Mouse (Mus musculus) cerebellum, adult 11-12 months (tissue): ENCODE results near the gene Shb.

ENCODE experiments used
- DNase-seq: peaks from one replicate; pipeline ENCODE4 v3.0.0; 2022

Shb gene

GRCm38 (mm10) chr4:45480595-45480994, 51.7 kb downstream of the Shb start:
- no peak for DNase-seq

GRCm38 (mm10) chr4:45479433-45479832, 52.8 kb downstream of the Shb start:
- DNase-seq: no peak

- DNase-seq: peak; percentile 27
Observed at GRCm38 (mm10) chr4:45478178-45478577, 54.1 kb downstream of the Shb start.

- DNase-seq: no peak
Observed at GRCm38 (mm10) chr4:45477047-45477446, 55.2 kb downstream of the Shb start.

- DNase-seq: no peak
Observed at GRCm38 (mm10) chr4:45474832-45475231, 57.4 kb downstream of the Shb start.

DNA sequence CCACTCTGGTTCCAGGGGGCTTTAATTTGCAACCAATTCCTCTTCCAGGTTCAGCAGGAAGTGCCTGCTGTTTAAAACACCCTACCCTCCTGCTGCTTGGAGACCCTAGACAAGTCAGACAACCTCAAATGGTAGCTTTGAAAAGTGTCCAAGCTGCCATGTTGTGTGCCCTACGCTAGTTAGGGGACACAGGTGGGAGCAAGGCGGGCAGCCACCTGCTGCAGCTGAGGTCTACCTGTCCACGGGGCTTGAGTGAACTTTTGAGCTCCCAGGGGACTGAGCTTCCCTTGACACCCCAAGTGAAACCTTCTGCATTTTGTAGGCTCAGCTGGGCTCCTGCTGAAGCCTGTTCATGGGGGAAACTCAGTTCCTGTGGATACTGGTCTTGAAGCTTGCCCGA, 58.1 kb downstream of the Shb start:
- no peak for DNase-seq

DNA sequence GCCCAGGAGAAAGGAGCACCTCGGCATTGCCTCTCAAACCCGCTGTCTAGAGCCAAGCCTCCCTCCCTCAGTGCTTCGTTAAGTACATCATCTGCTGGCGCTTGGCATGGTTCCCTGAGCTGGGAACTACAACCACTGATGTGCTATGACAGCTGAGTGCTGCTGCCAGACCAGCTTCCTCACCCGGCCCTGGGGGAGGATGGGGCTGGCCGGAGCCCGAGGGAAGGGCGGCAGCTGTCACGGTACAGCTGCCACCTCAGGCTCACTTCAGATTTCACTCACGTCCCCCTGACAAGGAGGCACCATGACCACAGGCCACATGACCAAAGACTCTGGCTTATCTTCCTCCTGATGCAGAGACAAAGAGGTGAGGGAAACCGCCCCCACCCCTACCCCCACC, 59.1 kb downstream of the Shb start:
- DNase-seq: peak; percentile 16

- DNase-seq: no peak
Observed at GRCm38 (mm10) chr4:45472706-45473105, 59.6 kb downstream of the Shb start.

- DNase-seq: no peak
Observed at GRCm38 (mm10) chr4:45471654-45472556, 60.4 kb downstream of the Shb start.

DNA sequence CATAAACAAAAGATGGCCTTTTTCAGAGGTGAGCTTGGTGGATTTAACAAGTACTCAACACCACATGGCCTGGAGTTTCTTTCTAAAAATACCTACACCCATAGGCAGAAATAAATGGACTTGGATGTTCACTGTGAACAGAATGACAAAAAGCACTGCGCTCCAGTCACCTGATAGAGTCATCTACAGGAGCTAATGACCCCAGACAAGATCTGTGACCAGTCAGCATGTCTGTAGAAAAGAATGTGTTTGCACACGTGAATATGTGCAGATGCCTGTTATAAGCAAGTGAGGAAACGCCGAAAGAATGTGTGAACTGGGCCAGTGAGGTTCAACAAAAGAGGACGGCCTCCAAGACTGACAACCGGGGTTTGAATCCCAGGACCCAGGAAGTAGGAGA, 63.2 kb downstream of the Shb start:
- DNase-seq: no peak

DNA sequence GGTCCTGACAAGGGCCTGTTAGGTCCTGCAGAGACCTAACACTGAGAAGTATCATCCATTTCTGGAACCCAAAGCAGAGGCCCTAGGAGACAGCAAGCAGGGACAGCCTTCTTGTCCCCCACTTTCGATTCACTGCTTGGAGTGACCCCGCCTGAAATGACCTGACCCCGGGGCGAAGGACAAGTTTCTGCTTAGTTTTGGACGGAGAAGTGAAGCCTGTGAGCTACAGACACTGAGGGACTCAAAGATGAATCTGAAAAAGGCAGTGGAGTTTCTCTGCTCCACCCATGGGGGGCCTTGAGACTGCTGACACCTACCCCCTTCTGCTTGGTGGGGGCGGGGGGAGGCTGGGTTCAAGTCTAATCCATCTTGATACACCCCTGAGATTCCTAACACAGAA, 63.8 kb downstream of the Shb start:
- DNase-seq: no peak

GRCm38 (mm10) chr4:45467115-45467912, 65.0 kb downstream of the Shb start:
- DNase-seq: peak; percentile 78

GRCm38 (mm10) chr4:45464941-45465340, 67.3 kb downstream of the Shb start:
- DNase-seq: no peak

- no peak for DNase-seq
Observed at GRCm38 (mm10) chr4:45464528-45464927, 67.7 kb downstream of the Shb start.

DNA sequence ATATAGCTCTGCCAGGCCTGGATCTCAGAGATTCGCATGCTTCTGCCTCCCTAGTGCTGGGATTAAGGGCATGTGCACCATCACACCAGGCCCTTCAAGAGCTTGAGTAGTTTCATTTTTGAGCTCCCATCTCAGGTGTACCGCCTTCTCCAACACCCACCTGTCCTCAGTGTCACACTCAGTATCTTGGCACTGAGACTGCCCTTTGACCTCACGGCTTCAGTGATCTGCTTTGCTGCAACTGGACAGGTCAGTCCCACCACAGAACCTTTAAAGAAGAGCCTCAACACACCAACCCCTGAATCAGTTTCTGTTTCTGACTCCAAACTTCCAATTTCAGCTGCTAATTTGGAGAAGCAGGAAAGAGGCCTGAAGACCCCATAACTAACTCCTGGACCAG, 68.1 kb downstream of the Shb start:
- DNase-seq: no peak

DNA sequence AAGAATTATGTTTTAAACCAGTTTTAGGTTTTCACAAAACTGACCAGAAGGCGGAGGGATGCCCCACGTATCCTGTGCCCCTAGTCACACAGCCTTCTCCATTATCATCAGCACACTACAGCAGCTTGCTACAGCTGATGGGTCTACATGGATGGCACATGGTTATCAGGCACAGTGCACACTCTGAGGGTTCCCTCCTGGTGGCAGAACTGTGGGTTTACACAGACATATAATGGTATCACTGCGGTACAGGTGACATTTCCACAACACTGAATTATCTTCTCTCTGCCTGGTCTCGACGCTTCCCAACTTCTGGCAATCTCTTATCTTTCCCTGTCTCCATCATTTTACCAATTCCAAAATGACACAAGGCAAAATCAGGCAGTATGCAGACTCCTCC, 69.6 kb downstream of the Shb start:
- no peak for DNase-seq

- DNase-seq: no peak
Observed at GRCm38 (mm10) chr4:45461661-45462060, 70.6 kb downstream of the Shb start.

GRCm38 (mm10) chr4:45459375-45459774, 72.9 kb downstream of the Shb start:
- no peak for DNase-seq

GRCm38 (mm10) chr4:45457543-45457942, 74.7 kb downstream of the Shb start:
- no peak for DNase-seq

- no peak for DNase-seq
Observed at GRCm38 (mm10) chr4:45455001-45455400, 77.3 kb downstream of the Shb start.

GRCm38 (mm10) chr4:45453271-45453851, 78.9 kb downstream of the Shb start:
- DNase-seq: no peak

DNA sequence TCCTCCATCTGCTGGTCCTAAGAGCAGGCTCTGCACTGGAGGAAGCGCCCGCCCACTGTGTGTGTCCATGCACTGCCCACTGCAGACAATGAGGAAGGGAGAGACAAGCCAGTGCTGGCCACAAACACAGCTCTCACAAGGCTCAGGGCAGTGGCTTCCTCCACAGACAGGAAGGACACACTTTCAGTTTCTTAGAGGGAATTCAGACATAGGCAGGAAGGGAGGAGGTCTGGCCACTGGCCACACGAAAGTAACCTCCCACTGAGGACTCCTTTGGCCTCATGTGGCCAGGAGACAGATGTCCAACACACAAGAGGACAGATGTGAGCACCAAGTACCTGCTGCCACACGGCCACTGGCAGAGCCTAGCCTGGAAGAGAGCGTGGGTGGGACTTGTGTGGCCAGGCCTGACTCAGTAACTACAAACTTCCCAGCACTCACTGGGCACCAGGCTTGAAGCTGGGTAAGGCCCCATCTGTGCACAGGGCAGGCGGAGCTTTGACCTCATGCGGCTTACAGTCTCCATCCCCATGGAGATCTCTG, 79.6 kb downstream of the Shb start:
- no peak for DNase-seq

GRCm38 (mm10) chr4:45449012-45449411, 83.3 kb downstream of the Shb start:
- no peak for DNase-seq
